Mouse (Mus musculus) right cerebral cortex, postnatal 25 days (tissue): ENCODE data around the gene Fam98b.

ENCODE experiments used
- DNase-seq: peaks from one replicate; pipeline ENCODE4 v3.0.0; 2022

The Fam98b gene

DNA sequence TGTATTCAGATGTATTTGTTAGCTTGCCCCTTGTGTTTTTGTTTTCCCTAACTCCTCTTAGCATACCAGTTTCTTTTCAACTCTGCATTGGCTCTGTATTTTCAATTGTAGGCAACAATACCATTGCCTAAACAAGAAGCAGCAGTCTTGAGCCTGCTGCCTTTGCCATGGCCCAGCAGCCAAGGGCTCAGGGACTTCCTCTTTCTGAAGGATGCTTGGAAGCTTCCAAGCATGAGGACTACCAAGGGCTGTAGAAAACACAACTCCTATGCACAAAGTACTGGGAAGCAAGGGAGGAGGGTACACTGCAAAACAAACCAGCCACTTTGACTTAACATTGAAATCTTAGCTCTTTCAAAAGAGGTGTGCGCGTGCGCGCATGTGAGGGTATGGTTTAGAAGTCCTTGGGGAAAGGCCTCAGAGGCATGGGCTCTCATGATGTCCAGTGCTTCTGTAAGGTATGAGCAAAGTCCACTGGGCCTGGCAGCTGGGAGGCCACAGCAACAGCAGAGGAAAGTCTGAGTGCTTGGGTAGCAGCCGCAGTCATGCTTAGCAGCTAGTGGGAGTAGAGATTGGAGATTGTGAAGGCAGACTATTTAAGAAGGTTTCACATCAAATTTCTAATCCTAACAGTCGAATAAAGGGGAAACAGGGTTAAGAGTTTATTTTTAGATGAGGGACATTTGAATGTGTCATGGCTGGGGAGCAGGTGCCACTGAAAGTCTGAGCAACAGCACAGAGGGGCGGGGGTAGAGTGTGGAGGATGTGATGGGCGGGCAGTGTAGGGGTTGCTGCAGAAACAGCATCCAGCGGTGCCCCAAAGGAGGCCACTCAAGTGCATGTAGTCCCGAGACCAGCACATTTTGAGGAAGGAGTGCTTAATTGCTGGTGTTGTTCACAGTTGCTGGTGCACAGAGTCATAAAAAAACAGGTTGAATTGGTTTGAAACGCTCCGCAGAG is 54.1 kb downstream of the Fam98b start:
- no peak for DNase-seq

DNA sequence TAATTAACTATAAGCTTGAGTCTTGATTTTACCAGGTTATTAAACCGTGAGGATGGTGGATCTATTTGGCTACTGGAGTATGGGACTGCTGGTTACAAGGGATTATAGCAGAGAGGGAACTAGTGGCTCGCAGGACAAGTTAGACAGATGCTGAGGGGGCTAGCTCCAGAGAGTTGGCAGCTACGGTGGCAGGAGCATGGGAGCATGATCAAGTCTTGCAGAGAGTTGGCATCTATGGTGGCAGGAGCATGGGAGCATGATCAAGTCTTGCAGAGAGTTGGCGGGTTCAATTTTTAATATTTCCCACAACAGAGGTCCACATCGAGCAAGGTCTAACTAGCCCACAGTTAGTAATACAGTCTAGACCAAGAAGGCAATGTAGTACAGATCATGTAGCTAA is 55.4 kb downstream of the Fam98b start:
- no peak for DNase-seq

DNA sequence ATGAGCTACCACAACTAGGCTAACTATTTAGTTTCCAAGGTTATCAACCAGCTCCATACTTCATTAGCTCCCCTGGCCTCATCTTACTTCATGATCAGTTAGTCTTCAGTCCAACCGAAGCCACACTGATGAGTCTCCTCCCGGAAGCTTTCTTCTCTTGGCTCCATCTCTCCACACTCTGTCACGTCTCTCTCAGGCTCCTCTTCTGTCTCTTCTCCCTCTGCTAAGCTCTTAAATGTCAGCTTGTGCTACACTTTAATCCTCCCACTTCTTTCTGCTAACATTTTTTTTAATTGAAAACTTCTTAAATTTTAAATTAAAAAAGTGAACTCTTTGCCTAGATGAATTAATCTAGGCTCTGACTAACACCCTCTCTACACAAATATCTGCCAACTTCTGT is 58.4 kb downstream of the Fam98b start:
- no peak for DNase-seq

DNA sequence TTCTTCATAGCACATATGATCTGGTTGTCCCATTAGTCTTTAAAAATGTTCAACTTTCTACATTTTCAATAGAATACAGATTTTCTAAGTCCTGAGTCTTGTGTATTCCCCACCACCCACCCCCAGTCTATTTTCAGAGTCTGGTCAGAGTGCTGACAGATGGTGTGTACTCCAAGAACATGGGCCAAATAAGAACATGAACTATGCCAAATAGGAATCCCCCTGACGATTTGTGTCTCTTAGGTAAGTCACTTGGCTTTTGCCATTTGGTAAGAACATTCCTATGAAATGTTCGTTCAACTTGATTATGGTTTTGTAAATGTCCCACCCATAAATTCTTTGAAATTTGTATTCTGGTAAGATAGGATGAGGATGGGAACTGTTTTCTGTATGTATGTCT is 59.5 kb downstream of the Fam98b start:
- no peak for DNase-seq

DNA sequence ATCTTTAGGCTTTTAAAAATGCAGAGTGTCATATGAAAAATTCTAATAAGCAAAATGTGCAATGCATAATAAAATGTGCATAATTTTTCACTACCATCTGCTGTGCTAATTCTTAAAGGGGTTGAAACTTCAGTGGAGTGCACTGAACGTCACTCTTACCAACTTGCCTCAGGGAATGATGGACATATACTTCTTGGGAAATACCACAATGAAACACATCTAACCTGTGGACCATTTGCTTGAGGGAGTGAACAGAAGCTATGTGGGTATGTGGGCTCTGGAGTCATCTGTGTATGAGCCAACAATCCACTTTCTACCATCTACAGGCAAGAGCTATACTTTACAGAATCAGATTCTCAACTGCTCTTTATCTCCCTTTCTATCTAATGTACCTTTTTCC is 61.8 kb downstream of the Fam98b start:
- DNase-seq: no peak

DNA sequence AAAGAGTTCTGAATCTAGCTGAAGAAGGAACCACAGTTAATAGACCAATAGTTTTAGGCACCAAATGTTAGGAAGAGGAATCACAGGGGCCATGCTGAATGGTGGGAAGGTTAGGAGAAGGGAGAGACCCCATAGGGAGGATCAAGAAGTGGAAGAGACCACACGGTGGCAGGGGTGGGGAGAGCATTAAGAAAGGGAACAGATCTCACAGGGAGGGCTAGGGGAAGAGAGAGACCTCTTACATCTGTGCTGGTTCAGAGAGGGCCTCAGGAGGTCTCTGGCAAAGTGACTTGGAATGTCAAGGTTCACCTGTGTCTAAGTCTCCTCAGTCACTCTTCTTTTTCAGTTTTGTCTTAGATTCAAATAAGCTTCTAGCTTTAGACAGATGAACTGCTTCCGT is 62.5 kb downstream of the Fam98b start:
- no peak for DNase-seq

DNA sequence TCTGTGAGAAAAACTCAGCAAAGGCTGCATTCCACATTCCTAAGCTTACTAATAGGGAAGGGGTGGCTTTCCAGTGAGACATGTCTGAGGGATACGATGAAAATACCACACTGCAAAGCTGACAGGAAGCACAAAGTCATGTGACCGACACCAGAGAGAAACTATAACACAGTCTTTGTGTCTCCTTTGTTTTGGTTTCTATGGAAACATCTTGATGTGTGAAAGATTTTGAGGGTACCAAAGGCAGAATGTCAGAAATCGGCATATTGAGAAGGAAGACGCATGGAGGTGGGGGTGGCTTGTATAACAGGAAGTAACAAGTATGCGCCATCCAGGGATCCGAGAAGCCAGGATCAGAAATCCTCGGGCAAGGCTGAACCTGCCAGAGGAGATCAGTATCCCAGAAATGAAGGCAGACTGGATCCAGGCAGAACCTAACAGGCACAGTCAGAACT is 62.9 kb downstream of the Fam98b start:
- DNase-seq: no peak

DNA sequence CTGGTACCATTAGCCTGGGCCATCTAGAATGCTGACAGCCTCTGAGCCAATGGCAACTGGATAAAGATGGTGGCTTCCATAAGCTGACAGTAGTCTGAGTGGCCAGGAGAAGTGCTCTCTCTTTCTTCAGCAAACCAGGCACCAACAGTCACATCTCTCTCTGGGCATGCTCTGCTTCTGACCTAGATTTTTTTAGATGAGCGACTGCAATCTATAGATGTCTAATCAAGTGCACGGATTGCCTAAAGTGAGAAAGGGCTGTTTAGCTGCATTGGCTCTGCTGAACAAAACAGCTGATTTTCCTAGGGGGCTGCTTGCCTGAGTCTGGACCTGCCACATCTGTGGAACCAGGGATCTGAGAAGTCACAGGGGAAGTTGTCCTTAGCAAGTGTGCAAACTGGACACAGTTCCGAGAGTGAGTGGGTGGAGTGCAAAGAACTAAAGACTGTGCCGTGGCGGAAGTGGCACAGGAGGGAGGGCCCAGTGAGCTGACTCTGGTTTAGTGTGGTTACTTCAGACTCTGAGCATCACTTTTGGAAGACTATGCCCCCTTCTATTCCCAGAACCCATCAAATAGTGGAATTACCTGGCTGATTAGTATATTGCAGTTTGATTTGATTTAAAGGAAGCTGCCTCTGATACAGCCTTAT is 64.2 kb downstream of the Fam98b start:
- DNase-seq: no peak

DNA sequence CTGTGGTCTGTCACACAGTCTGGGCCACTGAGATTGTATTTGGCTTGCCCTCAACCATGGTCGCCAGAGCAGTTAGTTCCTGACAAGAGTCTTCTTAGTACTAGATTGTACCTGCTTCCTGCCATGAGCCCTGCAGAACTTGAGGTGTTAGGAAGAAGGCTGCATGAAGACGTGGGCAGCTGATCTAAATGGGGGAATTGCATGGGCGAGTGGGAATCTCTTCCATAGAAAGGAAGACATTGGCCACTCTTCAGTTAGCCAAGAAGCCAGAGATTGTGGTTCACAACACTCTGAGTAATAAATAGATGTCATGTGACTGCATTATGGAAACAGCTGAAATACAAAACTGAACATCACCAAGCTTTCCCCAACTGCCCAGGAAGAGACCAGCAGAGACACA is 69.5 kb downstream of the Fam98b start:
- DNase-seq: no peak
